Mouse (Mus musculus): ENCODE measurements around the gene Tcf23. TPM values are rescaled to one million over a fixed set of nuclear protein-coding genes. Genes with fewer than 3 reads are reported as not detected.

Tcf23 gene
- total and polyA plus RNA-seq, 2 experiments, result under 0.01 to 0.06 TPM

GRCm38 (mm10) chr5:30922581-30923041 lies 45.9 kb upstream of the Tcf23 start:
- peak overlapping the region; percentile 65 for H3K4me3 ChIP-seq (ENCODE audit: insufficient read depth, low read depth, low read length)
- H3K27ac ChIP-seq (replicated peaks; ENCODE audit: insufficient read depth, low read depth, low read length), result peak overlapping the region; percentile 83
- H3K27me3 ChIP-seq (ENCODE audit: control insufficient read depth, insufficient read depth, low read length), result no peaks in the 10 kb centered on the region
- peak; percentile 56 for DNase-seq (ENCODE audit: extremely low read depth, low read depth, low spot score)
- H3K4me1 ChIP-seq (ENCODE audit: control insufficient read depth, insufficient read depth, low read length), result peaks cover 42% of the 10 kb centered on the region
- H3K9ac ChIP-seq (ENCODE audit: low read depth, low read length), result peak overlapping the region; percentile 85
- peaks cover 4% of the 10 kb centered on the region; the same call in 1 of the 2 replicates for H3K79me2 ChIP-seq (ENCODE audit: control insufficient read depth, insufficient read depth, low read length)
- H3K36me3 ChIP-seq (ENCODE audit: control insufficient read depth, insufficient read depth, low read length), result peaks cover 8% of the 10 kb centered on the region; the same call in 1 of the 2 replicates
- TF ChIP-seq CTCF (IDR thresholded peaks at IDR 0.05; ENCODE audit: low read depth, low read length), result no peak
- TF ChIP-seq POLR2A (IDR thresholded peaks at IDR 0.05; ENCODE audit: extremely low read depth, insufficient read depth, low read length), result no peak
- WGBS, result 6% methylated on average over 10 of the region's 10 CpGs

- Histone ChIP-seq H3K79me2 (ENCODE audit: control insufficient read depth, insufficient read depth, low read length) (peaks cover 4% of the 10 kb centered on the region; the same call in 1 of the 2 replicates), H3K27me3 (ENCODE audit: control insufficient read depth, insufficient read depth, low read length) (no peaks in the 10 kb centered on the region), H3K27ac (replicated peaks; ENCODE audit: insufficient read depth, low read depth, low read length) (peak overlapping the region; percentile 83), H3K4me1 (ENCODE audit: control insufficient read depth, insufficient read depth, low read length) (peaks cover 43% of the 10 kb centered on the region), H3K4me3 (ENCODE audit: insufficient read depth, low read depth, low read length) (peak overlapping the region; percentile 65), H3K9ac (ENCODE audit: low read depth, low read length) (peak overlapping the region; percentile 85), H3K36me3 (ENCODE audit: control insufficient read depth, insufficient read depth, low read length) (peaks cover 9% of the 10 kb centered on the region; the same call in 1 of the 2 replicates)
- TF ChIP-seq CTCF (IDR thresholded peaks at IDR 0.05; ENCODE audit: low read depth, low read length), result no peak
- no peak for TF ChIP-seq POLR2A (IDR thresholded peaks at IDR 0.05; ENCODE audit: extremely low read depth, insufficient read depth, low read length)
- DNase-seq (ENCODE audit: extremely low read depth, low read depth, low spot score), result no peak
- 12% methylated on average over 6 of the region's 6 CpGs for WGBS
Measured at GRCm38 (mm10) chr5:30923119-30923518, 45.3 kb upstream of the Tcf23 start.

- Histone ChIP-seq H3K36me3 (ENCODE audit: control insufficient read depth, insufficient read depth, low read length) (peaks cover 23% of the 10 kb centered on the region; the same call in 1 of the 2 replicates), H3K4me1 (ENCODE audit: control insufficient read depth, insufficient read depth, low read length) (peaks cover 43% of the 10 kb centered on the region), H3K79me2 (ENCODE audit: control insufficient read depth, insufficient read depth, low read length) (peaks cover 4% of the 10 kb centered on the region; the same call in 1 of the 2 replicates), H3K9ac (ENCODE audit: low read depth, low read length) (peak overlapping the region; percentile 45), H3K27ac (replicated peaks; ENCODE audit: insufficient read depth, low read depth, low read length) (peak overlapping the region; percentile 83), H3K27me3 (ENCODE audit: control insufficient read depth, insufficient read depth, low read length) (no peaks in the 10 kb centered on the region), H3K4me3 (ENCODE audit: insufficient read depth, low read depth, low read length) (peak overlapping the region; percentile 34)
- peak; percentile 57 for DNase-seq (ENCODE audit: extremely low read depth, low read depth, low spot score)
- no peak for TF ChIP-seq POLR2A (IDR thresholded peaks at IDR 0.05; ENCODE audit: extremely low read depth, insufficient read depth, low read length)
- TF ChIP-seq CTCF (IDR thresholded peaks at IDR 0.05; ENCODE audit: low read depth, low read length), result no peak
- WGBS, result 28% methylated on average over 8 of the region's 8 CpGs
Measured at GRCm38 (mm10) chr5:30924614-30925013, 43.8 kb upstream of the Tcf23 start.

- Histone ChIP-seq H3K36me3 (ENCODE audit: control insufficient read depth, insufficient read depth, low read length) (peaks cover 23% of the 10 kb centered on the region; the same call in 1 of the 2 replicates), H3K4me3 (ENCODE audit: insufficient read depth, low read depth, low read length) (no peak overlapping the region), H3K27me3 (ENCODE audit: control insufficient read depth, insufficient read depth, low read length) (no peaks in the 10 kb centered on the region), H3K27ac (replicated peaks; ENCODE audit: insufficient read depth, low read depth, low read length) (peak overlapping the region; percentile 83), H3K79me2 (ENCODE audit: control insufficient read depth, insufficient read depth, low read length) (peaks cover 4% of the 10 kb centered on the region; the same call in 1 of the 2 replicates), H3K4me1 (ENCODE audit: control insufficient read depth, insufficient read depth, low read length) (peaks cover 37% of the 10 kb centered on the region), H3K9ac (ENCODE audit: low read depth, low read length) (peak overlapping the region; percentile 45; the same call in 1 of the 2 replicates)
- 28% methylated on average over 5 of the region's 5 CpGs for WGBS
- TF ChIP-seq CTCF (IDR thresholded peaks at IDR 0.05; ENCODE audit: low read depth, low read length), result no peak
- no peak for TF ChIP-seq POLR2A (IDR thresholded peaks at IDR 0.05; ENCODE audit: extremely low read depth, insufficient read depth, low read length)
- peak; percentile 100 for DNase-seq (ENCODE audit: extremely low read depth, low read depth, low spot score)
Measured at GRCm38 (mm10) chr5:30925217-30925616, 43.2 kb upstream of the Tcf23 start.

GRCm38 (mm10) chr5:30926073-30926472 lies 42.4 kb upstream of the Tcf23 start:
- 16% methylated on average over 2 of the region's 2 CpGs for WGBS
- TF ChIP-seq POLR2A (IDR thresholded peaks at IDR 0.05; ENCODE audit: extremely low read depth, insufficient read depth, low read length), result no peak
- no peak for TF ChIP-seq CTCF (IDR thresholded peaks at IDR 0.05; ENCODE audit: low read depth, low read length)

GRCm38 (mm10) chr5:30927945-30928529 lies 40.4 kb upstream of the Tcf23 start:
- no peaks in the 10 kb centered on the region for H3K27me3 ChIP-seq (ENCODE audit: control insufficient read depth, insufficient read depth, low read length)
- peaks cover 33% of the 10 kb centered on the region; the same call in 1 of the 2 replicates for H3K36me3 ChIP-seq (ENCODE audit: control insufficient read depth, insufficient read depth, low read length)
- no peak for DNase-seq (ENCODE audit: extremely low read depth, low read depth, low spot score)
- H3K27ac ChIP-seq (replicated peaks; ENCODE audit: insufficient read depth, low read depth, low read length), result no peak overlapping the region; the same call in 1 of the 2 replicates
- TF ChIP-seq POLR2A (IDR thresholded peaks at IDR 0.05; ENCODE audit: extremely low read depth, insufficient read depth, low read length), result no peak
- no peak for TF ChIP-seq CTCF (IDR thresholded peaks at IDR 0.05; ENCODE audit: low read depth, low read length)
- peaks cover 29% of the 10 kb centered on the region for H3K4me1 ChIP-seq (ENCODE audit: control insufficient read depth, insufficient read depth, low read length)
- H3K4me3 ChIP-seq (ENCODE audit: insufficient read depth, low read depth, low read length), result no peak overlapping the region
- no peak overlapping the region for H3K9ac ChIP-seq (ENCODE audit: low read depth, low read length)
- 50% methylated on average over 7 of the region's 7 CpGs for WGBS
- peaks cover 4% of the 10 kb centered on the region; the same call in 1 of the 2 replicates for H3K79me2 ChIP-seq (ENCODE audit: control insufficient read depth, insufficient read depth, low read length)

More at GRCm38 (mm10) chr5:30926073-30926472, 42.4 kb upstream of the Tcf23 start:
- peaks cover 29% of the 10 kb centered on the region for H3K4me1 ChIP-seq (ENCODE audit: control insufficient read depth, insufficient read depth, low read length)
- DNase-seq (ENCODE audit: extremely low read depth, low read depth, low spot score), result peak; percentile 97
- peaks cover 4% of the 10 kb centered on the region; the same call in 1 of the 2 replicates for H3K79me2 ChIP-seq (ENCODE audit: control insufficient read depth, insufficient read depth, low read length)
- no peak overlapping the region for H3K4me3 ChIP-seq (ENCODE audit: insufficient read depth, low read depth, low read length)
- peaks cover 26% of the 10 kb centered on the region; the same call in 1 of the 2 replicates for H3K36me3 ChIP-seq (ENCODE audit: control insufficient read depth, insufficient read depth, low read length)
- no peaks in the 10 kb centered on the region for H3K27me3 ChIP-seq (ENCODE audit: control insufficient read depth, insufficient read depth, low read length)
- peak overlapping the region; percentile 17 for H3K9ac ChIP-seq (ENCODE audit: low read depth, low read length)
- peak overlapping the region; percentile 67 for H3K27ac ChIP-seq (replicated peaks; ENCODE audit: insufficient read depth, low read depth, low read length)
